ENCODE assay signal across 17 mouse cellular contexts in the genomic region with DNA sequence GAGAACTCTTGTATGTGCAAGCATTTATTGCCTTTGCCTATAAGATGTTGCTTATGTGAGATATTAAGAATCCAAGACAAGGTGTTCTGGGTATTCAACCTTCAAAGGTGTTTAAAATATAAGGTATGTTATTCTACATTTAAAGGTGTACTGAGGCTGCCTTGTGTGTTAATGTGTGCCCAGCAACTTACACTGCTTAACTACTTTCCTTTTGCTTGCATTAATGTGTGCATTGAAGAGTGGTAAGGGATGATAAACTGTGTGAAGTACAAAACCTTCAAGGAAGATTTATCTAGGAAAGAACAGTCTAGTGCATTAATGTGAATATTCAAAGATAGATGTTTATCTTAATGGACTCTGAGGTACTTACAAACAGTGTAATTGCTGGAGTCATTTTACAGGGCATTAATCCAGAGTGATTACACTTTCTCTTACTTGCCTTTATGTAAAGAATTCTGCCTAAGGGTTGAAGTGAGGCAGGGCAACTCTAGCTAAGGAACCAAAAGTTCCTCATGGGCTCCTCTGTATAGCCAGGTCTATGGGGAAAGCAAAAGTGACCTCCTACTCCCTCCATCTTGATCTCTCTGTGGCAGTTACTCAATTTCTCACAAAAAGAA.
"Had no signal": no experiment of that assay in that cellular context is flagged by ENCODE, and none has a peak within 500 bp of the region (broad histone marks: within the 10 kb centered on the region; RNA-seq: fewer than 3 reads in every experiment).

No protein-coding gene starts in this region.

- H3K4me3 ChIP-seq: lung, embryonic 15.5 days; megakaryocyte, embryonic 14.5 days; midbrain, embryonic 13.5 days; midbrain, embryonic 15.5 days; neural tube, embryonic 12.5 days; stomach, embryonic 15.5 days had no signal

- H3K27me3 ChIP-seq: lung, embryonic 15.5 days; megakaryocyte, embryonic 14.5 days; midbrain, embryonic 13.5 days; midbrain, embryonic 15.5 days; neural tube, embryonic 12.5 days; stomach, embryonic 15.5 days had no signal

- H3K27ac ChIP-seq: lung, embryonic 15.5 days; macrophage; midbrain, embryonic 13.5 days; midbrain, embryonic 15.5 days; neural tube, embryonic 12.5 days; stomach, embryonic 15.5 days; stomach, postnatal 0 days had no signal

- H3K9ac ChIP-seq: lung, embryonic 15.5 days; midbrain, embryonic 13.5 days; midbrain, embryonic 15.5 days; neural tube, embryonic 12.5 days; stomach, embryonic 15.5 days had no signal

- ATAC-seq: lung, postnatal 0 days; midbrain, embryonic 13.5 days; midbrain, embryonic 15.5 days had no signal

- H3K4me1 ChIP-seq: lung, embryonic 15.5 days; megakaryocyte, embryonic 14.5 days; midbrain, embryonic 13.5 days; midbrain, embryonic 15.5 days; neural tube, embryonic 12.5 days; stomach, embryonic 15.5 days had no signal

- H3K4me2 ChIP-seq: lung, embryonic 15.5 days; midbrain, embryonic 11.5 days; midbrain, embryonic 13.5 days; midbrain, embryonic 15.5 days; neural tube, embryonic 12.5 days; stomach, embryonic 15.5 days had no signal

- H3K9me3 ChIP-seq: lung, embryonic 15.5 days; megakaryocyte, embryonic 14.5 days; midbrain, embryonic 13.5 days; midbrain, embryonic 15.5 days; neural tube, embryonic 12.5 days; stomach, embryonic 15.5 days had no signal

- H3K36me3 ChIP-seq: lung, embryonic 15.5 days; midbrain, embryonic 13.5 days; midbrain, embryonic 15.5 days; neural tube, embryonic 12.5 days; stomach, embryonic 15.5 days had no signal

- DNase-seq: lung, adult 2 months; lung, postnatal 14 days; lung, postnatal 36 days; right cerebral cortex, postnatal 14 days; thymus, adult 2 months; thymus, postnatal 25 days; thymus, postnatal 4 days had no signal
